Mouse (Mus musculus): ENCODE results near the gene Fitm1. TPM values are rescaled to one million over a fixed set of nuclear protein-coding genes. Genes with fewer than 3 reads are reported as not detected.

Gene Fitm1
- polyA plus RNA-seq (2015; fragmentation: Nextera tagmentation; extraction: Ambion mirVana): 1.6 and 2.0 TPM in 2 replicates

- Histone ChIP-seq H3K4me2 (no peak within 1 kb of the TSS), H3K36me3 (peaks cover 12% of the 10 kb centered on the region; the same call in 1 of the 2 replicates), H3K27me3 (replicated peaks) (no peaks in the 10 kb centered on the region), H3K9ac (replicated peaks) (no peak within 1 kb of the TSS), H3K4me3 (replicated peaks) (no peak within 1 kb of the TSS), H3K27ac (replicated peaks) (no peak within 1 kb of the TSS), H3K4me1 (peaks cover 18% of the 10 kb centered on the region), H3K9me3 (replicated peaks) (no peaks in the 10 kb centered on the region)
- WGBS: 86% methylated on average over 7 of the region's 8 CpGs
- no peak for ATAC-seq (ENCODE audit: low FRiP score)
Observed at GRCm38 (mm10) chr14:55575302-55575701, at the start of gene Fitm1. TSS of gene Fitm1 (plus strand) at chr14:55575617.

- ATAC-seq (ENCODE audit: low FRiP score): no peak
- no peaks in the 10 kb centered on the region for H3K9me3 ChIP-seq (replicated peaks)
- no peak overlapping the region for H3K4me2 ChIP-seq
- H3K27me3 ChIP-seq (replicated peaks): peaks cover 11% of the 10 kb centered on the region
- no peak overlapping the region for H3K27ac ChIP-seq (replicated peaks)
- WGBS: 94% methylated on average over 2 of the region's 2 CpGs
- H3K9ac ChIP-seq (replicated peaks): no peak overlapping the region
- H3K36me3 ChIP-seq: no peaks in the 10 kb centered on the region
- no peaks in the 10 kb centered on the region for H3K4me1 ChIP-seq
- no peak overlapping the region for H3K4me3 ChIP-seq (replicated peaks)
Observed at GRCm38 (mm10) chr14:55526674-55527073, 48.7 kb upstream of the Fitm1 start.

- ATAC-seq (ENCODE audit: low FRiP score): no peak
- Histone ChIP-seq H3K4me2 (no peak overlapping the region), H3K27me3 (replicated peaks) (peaks cover 5% of the 10 kb centered on the region; the same call in 1 of the 2 replicates), H3K4me1 (no peaks in the 10 kb centered on the region), H3K4me3 (replicated peaks) (no peak overlapping the region), H3K9ac (replicated peaks) (no peak overlapping the region), H3K36me3 (no peaks in the 10 kb centered on the region), H3K9me3 (replicated peaks) (no peaks in the 10 kb centered on the region), H3K27ac (replicated peaks) (no peak overlapping the region)
- 25% methylated on average over 3 of the region's 3 CpGs for WGBS
Observed at GRCm38 (mm10) chr14:55527940-55528339, 47.5 kb upstream of the Fitm1 start.

GRCm38 (mm10) chr14:55536116-55536745 is 39.2 kb upstream of the Fitm1 start:
- Histone ChIP-seq H3K4me1 (peaks cover 18% of the 10 kb centered on the region), H3K4me3 (replicated peaks) (no peak overlapping the region), H3K27me3 (replicated peaks) (0 out of 2 replicates have a peak, but pooled peaks cover 2% of the 10 kb centered on the region), H3K9me3 (replicated peaks) (no peaks in the 10 kb centered on the region), H3K9ac (replicated peaks) (no peak overlapping the region), H3K27ac (replicated peaks) (no peak overlapping the region), H3K4me2 (no peak overlapping the region), H3K36me3 (no peaks in the 10 kb centered on the region)
- WGBS: 53% methylated on average over 6 of the region's 6 CpGs
- ATAC-seq (ENCODE audit: low FRiP score): no peak

GRCm38 (mm10) chr14:55540067-55540786 is 35.2 kb upstream of the Fitm1 start, which contains the start of gene Pck2:
TSS of gene Pck2 (plus strand) at chr14:55540266.
- Histone ChIP-seq H3K9ac (replicated peaks) (peak within 1 kb of the TSS; percentile 76), H3K4me3 (replicated peaks) (peak within 1 kb of the TSS; percentile 59), H3K27me3 (replicated peaks) (0 out of 2 replicates have a peak, but pooled peaks cover 2% of the 10 kb centered on the region), H3K9me3 (replicated peaks) (no peaks in the 10 kb centered on the region), H3K36me3 (peaks cover 20% of the 10 kb centered on the region), H3K27ac (replicated peaks) (peak within 1 kb of the TSS; percentile 93), H3K4me1 (peaks cover 32% of the 10 kb centered on the region), H3K4me2 (peak within 1 kb of the TSS; percentile 80)
- ATAC-seq (ENCODE audit: low FRiP score): peak; percentile 86
- under 1% methylated on average over 32 of the region's 32 CpGs for WGBS

- H3K4me2 ChIP-seq: peak overlapping the region; percentile 80
- 7% methylated on average over 10 of the region's 10 CpGs for WGBS
- peaks cover 22% of the 10 kb centered on the region for H3K36me3 ChIP-seq
- H3K9ac ChIP-seq (replicated peaks): peak overlapping the region; percentile 76
- ATAC-seq (ENCODE audit: low FRiP score): peak; percentile 62
- H3K27me3 ChIP-seq (replicated peaks): 0 out of 2 replicates have a peak, but pooled peaks cover 2% of the 10 kb centered on the region
- peaks cover 32% of the 10 kb centered on the region for H3K4me1 ChIP-seq
- H3K9me3 ChIP-seq (replicated peaks): no peaks in the 10 kb centered on the region
- H3K4me3 ChIP-seq (replicated peaks): peak overlapping the region; percentile 59
- H3K27ac ChIP-seq (replicated peaks): peak overlapping the region; percentile 93
Observed at GRCm38 (mm10) chr14:55540787-55541321, 34.6 kb upstream of the Fitm1 start.

GRCm38 (mm10) chr14:55542268-55542667 is 33.1 kb upstream of the Fitm1 start:
- Histone ChIP-seq H3K9me3 (replicated peaks) (no peaks in the 10 kb centered on the region), H3K9ac (replicated peaks) (no peak overlapping the region), H3K4me2 (no peak overlapping the region), H3K27ac (replicated peaks) (no peak overlapping the region), H3K4me1 (peaks cover 32% of the 10 kb centered on the region), H3K36me3 (peaks cover 25% of the 10 kb centered on the region), H3K4me3 (replicated peaks) (no peak overlapping the region), H3K27me3 (replicated peaks) (0 out of 2 replicates have a peak, but pooled peaks cover under 1% of the 10 kb centered on the region)
- 98% methylated on average over 12 of the region's 12 CpGs for WGBS
- no peak for ATAC-seq (ENCODE audit: low FRiP score)

GRCm38 (mm10) chr14:55544334-55544733 is 31.1 kb upstream of the Fitm1 start:
- ATAC-seq (ENCODE audit: low FRiP score): no peak
- WGBS: 60% methylated on average over 9 of the region's 9 CpGs
- peaks cover 45% of the 10 kb centered on the region for H3K36me3 ChIP-seq
- H3K9me3 ChIP-seq (replicated peaks): no peaks in the 10 kb centered on the region
- H3K4me1 ChIP-seq: peaks cover 32% of the 10 kb centered on the region
- H3K4me3 ChIP-seq (replicated peaks): no peak overlapping the region
- no peaks in the 10 kb centered on the region for H3K27me3 ChIP-seq (replicated peaks)
- H3K9ac ChIP-seq (replicated peaks): no peak overlapping the region
- no peak overlapping the region for H3K4me2 ChIP-seq
- H3K27ac ChIP-seq (replicated peaks): no peak overlapping the region

GRCm38 (mm10) chr14:55550191-55550590 is 25.2 kb upstream of the Fitm1 start:
- Histone ChIP-seq H3K9me3 (replicated peaks) (no peaks in the 10 kb centered on the region), H3K4me3 (replicated peaks) (no peak overlapping the region), H3K27me3 (replicated peaks) (no peaks in the 10 kb centered on the region), H3K9ac (replicated peaks) (no peak overlapping the region), H3K4me2 (no peak overlapping the region), H3K36me3 (peaks cover 28% of the 10 kb centered on the region), H3K4me1 (no peaks in the 10 kb centered on the region), H3K27ac (replicated peaks) (no peak overlapping the region)
- 83% methylated on average over 6 of the region's 6 CpGs for WGBS
- no peak for ATAC-seq (ENCODE audit: low FRiP score)

- H3K9ac ChIP-seq (replicated peaks): no peak overlapping the region
- no peak for ATAC-seq (ENCODE audit: low FRiP score)
Observed at GRCm38 (mm10) chr14:55551347-55551746, 24.1 kb upstream of the Fitm1 start.

GRCm38 (mm10) chr14:55551794-55552193 is 23.6 kb upstream of the Fitm1 start:
- Histone ChIP-seq H3K4me3 (replicated peaks) (no peak overlapping the region), H3K4me2 (no peak overlapping the region), H3K36me3 (peaks cover 24% of the 10 kb centered on the region), H3K9me3 (replicated peaks) (no peaks in the 10 kb centered on the region), H3K4me1 (no peaks in the 10 kb centered on the region), H3K27ac (replicated peaks) (no peak overlapping the region), H3K9ac (replicated peaks) (no peak overlapping the region), H3K27me3 (replicated peaks) (no peaks in the 10 kb centered on the region)
- no peak for ATAC-seq (ENCODE audit: low FRiP score)
- WGBS: 96% methylated on average over 8 of the region's 8 CpGs

More at GRCm38 (mm10) chr14:55551347-55551746, 24.1 kb upstream of the Fitm1 start:
- Histone ChIP-seq H3K4me2 (no peak overlapping the region), H3K36me3 (peaks cover 24% of the 10 kb centered on the region), H3K4me3 (replicated peaks) (no peak overlapping the region), H3K9me3 (replicated peaks) (no peaks in the 10 kb centered on the region), H3K27me3 (replicated peaks) (no peaks in the 10 kb centered on the region), H3K27ac (replicated peaks) (no peak overlapping the region), H3K4me1 (no peaks in the 10 kb centered on the region)
- 58% methylated on average over 5 of the region's 5 CpGs for WGBS
